Mouse (Mus musculus): ENCODE data around the gene Lsm11.
A peak's percentile ranks its signal among the peaks of the same experiment; 100 is the strongest.

The Lsm11 gene

DNA sequence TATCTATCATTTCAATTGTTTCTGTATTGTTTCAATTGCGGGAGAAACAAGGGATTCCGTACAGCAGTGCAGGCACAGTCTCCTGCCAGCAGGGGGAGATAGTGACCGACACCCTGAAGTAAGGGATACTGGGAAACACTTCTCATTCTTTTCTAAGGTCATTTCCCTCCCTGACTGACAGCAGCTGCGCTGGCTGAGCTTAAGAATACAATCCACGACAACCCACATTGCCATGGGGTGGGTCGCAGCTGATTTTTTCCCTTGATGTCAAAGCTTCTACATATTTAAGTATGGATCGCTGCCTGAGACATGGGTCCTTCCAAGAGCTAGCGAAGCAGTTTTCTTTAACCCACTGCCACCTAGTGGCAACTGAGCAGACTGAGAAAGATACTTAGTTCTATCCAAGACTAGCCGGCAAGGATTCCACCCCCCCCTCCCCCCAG lies 18.1 kb downstream of the Lsm11 start:
- peak; percentile 79 for DNase-seq

DNA sequence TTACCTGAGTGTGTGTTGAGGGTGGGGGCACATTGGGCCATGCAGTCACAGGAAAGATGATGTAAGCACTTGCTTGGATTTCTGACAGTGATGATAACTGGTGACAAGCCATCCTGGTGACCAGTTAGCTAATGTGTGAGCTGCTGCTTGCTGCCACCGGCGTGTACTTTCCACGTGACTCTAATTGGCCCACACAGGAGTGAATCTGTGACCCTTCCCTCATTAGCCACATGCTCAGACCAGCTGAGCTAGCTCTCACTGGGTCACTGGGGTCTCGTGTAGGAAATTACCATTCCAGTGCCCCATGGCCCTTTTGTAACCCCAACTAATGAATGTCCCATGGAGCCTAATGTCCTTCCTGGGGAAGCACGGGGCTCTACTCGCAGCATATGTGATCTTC lies 19.3 kb downstream of the Lsm11 start:
- no peak for DNase-seq

DNA sequence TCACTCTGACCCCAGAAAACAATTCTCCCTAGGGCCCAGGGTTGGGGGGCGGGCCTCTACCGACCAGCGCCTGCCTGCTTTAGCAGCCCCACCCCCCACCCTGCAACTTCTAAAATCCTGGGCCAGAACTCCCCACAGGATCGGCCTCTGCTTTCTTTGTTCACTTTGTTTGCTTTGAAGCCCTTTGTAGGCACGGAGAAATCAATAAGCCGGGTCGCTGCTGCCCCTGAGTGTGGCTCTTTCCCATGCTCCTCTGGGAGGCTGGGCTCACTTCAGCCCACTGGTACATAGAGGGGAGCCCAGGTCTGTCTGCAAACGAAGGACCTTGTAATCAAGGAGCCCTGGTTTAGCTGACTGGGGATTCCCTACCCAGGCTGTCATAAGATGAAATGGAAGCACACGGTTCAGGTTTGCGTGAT lies 23.2 kb downstream of the Lsm11 start:
- DNase-seq: no peak

DNA sequence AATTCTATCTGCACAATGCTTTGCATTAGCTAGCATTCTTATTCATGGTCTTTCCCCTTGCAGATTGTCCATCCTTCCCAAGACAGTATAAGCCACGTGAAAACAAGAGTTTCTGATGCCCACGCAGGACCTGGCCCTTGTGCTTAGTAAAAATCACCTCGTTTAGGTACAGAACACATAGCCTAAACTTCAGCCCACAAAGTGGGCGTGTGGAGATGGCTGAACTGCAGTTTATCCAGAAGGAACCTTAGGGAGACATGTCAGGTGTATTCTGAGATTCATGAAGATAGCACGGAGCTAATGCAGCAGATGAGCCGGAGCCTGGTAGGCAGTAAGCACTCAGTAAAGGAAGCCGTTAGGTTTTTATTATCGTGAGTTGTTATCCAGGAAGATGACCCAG lies 23.7 kb downstream of the Lsm11 start:
- no peak for DNase-seq

DNA sequence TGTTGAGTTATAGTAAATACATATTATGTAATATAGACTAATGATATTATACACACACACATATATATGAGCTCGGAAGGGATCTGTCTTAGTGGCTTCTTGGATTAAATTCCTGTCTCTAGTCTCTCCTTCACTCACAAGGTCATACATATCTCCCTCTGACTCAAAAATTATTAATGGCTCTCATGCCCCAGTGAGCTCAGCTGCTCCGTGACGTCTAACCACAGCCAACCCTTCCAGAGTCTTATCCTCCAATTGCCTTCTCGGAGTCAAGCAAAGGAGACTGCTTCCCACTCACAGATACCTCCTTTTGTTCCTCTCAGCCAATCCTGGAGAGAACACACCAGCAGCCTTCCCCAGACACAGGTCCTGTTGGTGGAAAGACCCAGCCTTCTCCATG lies 25.9 kb downstream of the Lsm11 start:
- DNase-seq: no peak

DNA sequence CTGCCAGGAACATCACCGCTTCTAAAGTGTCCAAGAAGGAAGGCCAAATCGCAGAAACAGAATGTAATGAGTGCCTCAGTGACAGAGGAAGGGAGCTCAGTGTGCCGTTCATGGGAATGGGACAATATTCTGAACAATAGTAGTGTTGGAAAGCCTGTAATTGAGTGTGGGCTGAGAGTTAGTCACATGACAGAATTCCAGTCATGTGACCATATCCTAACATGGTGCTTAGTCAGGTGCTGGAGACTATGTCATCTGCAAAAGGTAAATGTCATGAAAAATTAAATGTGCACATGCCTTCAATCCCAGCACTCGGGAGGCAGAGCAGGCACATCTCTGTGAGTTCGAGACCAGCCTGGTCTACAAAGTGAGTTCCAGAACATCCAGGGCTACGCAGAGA lies 26.7 kb downstream of the Lsm11 start:
- no peak for DNase-seq

DNA sequence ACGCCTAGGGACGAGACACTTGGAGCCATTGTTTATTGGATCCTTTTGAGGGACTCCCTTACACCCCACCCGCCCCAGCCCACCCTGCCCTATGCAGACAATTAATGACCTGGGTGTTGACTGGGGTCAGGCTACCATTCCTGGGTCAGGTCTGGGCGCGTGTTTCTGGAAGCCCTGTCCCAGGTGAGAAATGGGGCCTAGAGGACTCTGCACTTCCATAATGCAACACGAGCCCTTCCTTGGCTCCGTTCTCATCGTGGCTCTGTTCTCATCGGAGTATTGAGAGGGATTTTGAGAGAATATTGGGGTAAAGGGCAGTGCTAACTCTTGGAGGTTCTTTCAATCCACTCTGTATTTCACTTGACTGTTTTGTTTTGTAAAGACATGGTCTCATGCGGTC lies 28.5 kb downstream of the Lsm11 start:
- no peak for DNase-seq

DNA sequence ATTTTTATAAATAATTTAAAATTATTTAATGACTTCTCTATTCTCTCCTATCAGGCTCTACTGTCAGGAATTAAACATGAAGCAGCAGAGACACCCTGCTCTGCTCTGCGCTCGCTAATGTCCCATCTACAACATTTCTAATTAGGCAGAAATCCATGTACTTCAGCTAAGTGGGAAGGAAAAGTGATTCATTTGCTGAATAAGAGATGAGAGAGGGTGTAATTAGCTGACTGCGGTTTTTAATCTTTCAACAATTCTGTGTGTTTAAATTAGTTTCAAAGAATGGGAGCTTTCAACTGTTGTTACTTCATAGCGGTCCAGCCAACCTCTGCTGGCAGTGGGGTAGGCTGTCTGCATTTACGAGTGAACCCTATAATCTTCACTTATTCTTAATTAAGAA lies 34.0 kb downstream of the Lsm11 start:
- no peak for DNase-seq

DNA sequence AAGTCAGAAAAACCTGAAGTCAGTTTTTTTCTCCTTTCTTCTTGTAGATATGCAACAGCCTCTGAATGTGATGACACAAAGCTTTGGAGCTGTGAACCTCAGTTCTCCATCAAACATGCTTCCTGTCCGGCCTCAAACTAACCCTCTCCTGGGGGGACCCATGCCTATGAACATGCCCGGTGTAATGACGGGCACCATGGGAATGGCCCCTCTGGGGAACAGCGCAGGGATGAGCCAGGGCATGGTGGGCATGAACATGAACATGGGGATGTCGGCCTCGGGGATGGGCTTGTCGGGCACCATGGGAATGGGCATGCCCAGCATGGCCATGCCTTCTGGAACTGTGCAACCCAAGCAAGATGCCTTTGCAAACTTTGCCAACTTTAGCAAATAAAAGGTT lies 35.8 kb downstream of the Lsm11 start:
- DNase-seq: no peak

DNA sequence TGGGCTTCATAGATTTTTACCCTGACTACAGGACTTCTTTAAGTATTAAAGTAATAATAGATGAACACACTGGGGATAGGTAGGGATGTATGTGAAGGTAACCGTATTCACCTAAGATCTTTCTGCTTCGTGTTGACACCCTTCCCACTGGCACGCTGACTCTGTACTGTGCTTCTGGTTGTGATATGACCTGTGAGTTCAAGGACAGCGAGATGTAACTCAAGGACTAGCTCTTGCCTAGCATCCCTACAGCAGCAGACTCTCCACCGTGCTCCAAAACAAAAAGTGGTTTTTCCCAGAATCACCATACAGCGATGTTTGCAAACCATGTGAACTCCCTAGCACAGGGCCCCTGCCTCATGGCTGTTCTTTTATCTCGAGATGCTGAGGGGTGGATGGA lies 36.7 kb downstream of the Lsm11 start:
- DNase-seq: no peak

DNA sequence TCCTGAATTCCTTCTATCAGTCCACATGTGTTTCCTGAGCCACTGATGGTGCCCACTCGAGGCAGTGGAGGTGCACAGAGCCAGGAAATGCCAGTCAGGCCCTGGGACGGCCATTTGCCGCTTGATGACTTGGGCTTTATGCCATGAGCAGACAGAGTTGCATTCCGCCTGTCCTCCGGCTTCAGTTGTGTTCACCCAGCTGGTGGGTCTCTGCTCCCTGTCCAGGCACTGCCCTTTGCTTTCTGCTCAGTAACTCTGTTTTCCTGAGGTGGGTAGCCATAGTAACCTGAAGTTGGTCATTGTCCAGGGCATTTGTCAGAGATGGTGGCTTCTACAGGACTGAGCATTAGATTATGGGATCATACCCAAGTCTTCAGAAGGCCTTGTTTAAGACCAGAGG lies 37.4 kb downstream of the Lsm11 start:
- DNase-seq: no peak

DNA sequence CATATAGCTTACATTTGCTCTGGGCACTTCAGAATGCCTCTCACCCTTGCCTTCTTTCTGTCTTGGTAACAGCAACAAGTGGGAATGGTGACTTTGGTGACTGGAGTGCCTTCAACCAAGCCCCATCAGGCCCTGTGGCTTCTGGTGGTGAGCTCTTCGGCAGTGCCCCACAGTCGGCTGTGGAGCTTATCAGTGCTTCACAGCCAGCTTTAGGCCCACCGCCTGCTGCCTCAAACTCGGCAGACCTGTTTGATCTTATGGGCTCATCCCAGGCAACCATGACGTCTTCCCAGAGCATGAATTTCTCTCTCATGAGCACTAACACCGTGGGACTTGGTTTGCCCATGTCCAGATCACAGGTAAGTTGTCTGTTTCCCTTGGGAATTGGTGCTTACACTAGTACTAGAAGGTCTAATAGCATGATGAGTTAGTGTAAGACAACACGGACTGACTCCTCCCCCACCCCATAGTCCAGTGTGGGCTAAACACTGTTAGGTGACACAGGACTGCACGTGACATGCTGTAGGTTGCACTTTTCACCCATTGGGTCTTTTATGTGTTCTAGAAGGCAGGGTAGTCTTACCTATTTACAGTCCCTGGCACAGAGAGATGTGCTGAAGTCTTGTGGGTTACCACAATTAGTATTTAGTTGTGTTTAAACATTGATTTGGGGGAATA lies 38.5 kb downstream of the Lsm11 start:
- DNase-seq: no peak

DNA sequence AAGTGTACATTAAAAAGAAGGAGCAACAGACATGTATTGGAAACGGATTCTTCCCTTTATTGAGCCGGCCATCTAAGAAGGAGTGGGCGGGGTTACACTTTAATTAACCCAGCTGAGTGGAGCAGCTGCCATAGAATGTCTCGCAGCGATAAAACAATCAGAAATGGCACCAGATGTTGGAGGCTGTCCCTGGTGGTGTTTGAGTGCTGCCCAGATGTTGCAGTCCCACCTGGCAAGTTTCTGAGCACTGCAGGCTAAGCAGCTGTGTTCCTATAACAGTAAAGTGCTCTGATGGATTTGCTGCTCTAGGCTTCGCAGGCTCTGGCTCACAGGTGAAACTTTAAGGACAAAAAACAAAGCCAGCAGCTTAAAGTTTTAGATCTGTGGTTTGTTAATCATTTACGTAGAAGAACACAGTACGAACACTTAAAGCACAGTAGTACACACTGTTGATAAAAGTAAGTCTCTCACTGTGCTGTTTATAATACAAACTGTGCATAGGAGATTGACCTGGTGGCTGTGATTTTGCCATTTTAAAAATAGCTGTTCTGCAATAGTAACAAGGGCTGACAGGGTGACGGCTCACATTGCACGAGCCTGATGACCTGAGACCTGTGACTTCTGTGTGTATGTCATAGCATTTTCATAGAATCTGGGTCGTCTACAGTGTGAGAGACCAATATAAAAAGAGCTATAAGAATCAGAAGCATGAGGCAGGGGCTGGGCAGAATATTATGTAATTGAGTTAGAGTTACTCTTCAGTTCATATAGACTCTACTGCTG lies 44.3 kb downstream of the Lsm11 start:
- DNase-seq: no peak

DNA sequence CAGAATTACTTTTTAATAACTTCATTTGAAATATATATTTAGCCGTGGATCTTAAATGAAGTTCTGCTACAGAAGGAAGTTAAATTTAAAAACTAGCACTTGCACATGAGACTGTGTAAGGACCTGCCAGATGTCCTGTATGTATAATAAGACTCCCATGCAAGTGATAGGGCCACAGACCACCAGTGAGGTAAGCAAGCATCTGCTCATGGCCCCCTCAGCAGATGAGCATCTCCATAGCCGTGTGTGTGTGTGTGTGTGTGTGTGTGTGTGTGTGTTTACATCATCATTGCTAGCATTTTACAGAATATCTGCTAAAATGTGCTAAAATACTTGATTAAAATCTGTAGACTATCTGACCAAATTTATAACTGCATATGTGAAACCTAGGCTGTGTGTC lies 47.3 kb downstream of the Lsm11 start:
- DNase-seq: no peak

DNA sequence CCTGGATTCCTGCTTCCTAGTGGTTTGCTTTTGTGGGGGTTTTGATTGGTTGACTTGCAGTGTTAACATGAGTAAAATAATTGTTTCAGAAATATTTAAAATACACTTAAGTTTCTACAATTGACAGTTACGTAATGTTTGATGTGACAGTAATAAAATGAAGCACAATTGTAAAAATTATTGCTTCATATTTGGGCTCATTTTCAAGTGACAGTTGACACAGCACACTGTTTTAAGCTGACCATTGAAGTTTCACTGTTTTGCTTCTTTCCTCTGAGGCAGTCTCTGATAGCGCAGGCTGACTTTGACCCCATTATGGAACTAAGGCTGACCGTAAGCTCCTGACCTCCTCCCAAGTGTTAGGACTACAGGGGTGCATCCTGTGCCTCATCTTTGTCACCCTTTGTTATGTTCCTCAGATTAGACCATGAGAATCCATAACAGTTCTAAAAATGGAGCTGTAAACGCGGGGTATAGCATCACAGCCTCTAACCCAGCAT lies 51.8 kb downstream of the Lsm11 start:
- no peak for DNase-seq

DNA sequence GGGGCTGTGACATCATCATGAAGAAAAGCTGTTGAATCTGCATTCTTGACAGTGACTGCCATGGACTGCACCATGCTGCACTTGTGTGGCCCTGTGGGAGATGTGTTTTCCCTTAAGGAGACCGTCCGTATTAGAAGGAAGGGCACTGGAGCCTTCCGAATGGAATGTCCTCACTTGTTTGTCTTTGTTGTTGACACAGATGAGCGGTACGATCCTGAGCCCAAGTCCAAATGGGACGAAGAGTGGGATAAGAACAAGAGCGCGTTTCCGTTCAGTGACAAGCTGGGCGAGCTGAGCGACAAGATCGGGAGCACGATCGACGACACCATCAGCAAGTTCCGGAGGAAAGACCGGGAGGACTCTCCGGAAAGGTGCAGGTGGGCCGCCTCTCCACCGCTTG lies 54.3 kb downstream of the Lsm11 start:
- no peak for DNase-seq

DNA sequence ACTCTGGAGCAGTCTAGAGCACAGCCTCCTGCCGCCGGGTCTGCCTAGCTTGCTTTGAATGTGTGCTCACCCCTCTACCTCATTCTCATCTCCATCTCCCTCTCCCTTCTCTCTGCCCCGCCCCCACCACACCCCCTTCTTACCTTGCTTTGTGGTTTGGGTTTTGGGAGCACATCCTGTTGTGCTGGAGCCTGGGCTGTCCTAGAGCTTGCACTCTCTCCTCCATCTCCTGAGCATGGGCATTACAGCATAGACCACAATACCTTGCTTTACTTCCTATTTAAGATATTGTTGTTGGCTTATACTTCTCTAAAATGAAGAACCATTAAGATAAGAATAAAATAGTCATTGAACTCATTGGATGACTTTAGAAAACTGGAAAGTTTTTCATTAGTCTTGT lies 54.8 kb downstream of the Lsm11 start:
- DNase-seq: no peak

DNA sequence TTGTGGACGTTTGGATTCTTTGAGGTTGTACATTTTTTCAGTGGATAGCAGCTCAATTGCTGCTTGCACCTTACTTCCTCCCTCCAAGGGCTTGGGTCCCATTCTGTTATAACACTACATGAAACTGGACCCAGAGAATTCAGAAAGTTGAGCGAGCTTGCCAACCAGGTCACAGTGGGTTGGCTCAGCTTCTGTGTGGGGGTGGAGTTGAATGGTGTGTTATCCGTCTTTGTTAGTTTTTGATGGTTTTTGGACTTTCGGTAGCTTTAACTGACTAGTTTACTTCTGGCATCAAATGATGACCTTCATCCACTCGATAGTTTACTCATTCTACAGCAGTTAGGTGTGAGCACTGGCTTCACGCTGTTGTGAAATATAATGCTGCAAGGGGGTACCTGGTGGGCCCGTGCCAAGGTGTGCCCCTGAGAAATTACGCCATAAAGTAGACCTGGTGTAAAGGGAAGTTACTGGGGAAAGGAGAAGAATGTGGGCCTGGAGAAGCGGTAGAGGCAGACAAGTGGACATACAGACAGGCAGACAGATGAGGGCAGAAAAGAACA lies 56.2 kb downstream of the Lsm11 start:
- DNase-seq: no peak

DNA sequence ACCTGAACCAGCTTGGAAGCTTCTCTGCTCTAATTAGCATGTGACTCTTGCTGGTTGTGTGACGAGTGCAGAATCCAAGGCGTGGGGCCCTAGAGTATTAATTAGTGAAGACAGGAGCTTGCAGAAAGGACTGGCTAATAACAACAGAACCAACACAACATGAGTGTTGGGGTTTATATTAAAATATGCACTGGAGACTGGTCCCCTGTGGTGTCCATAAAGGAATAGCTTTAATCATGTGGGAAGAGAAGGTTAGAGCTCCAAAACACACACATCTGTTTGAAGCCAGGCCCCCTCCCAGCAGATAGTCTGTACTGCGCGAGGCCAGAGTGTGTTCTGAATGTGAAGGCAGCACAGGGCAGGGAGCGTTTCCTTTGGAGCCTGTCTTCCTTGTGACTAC lies 58.1 kb downstream of the Lsm11 start:
- DNase-seq: no peak

DNA sequence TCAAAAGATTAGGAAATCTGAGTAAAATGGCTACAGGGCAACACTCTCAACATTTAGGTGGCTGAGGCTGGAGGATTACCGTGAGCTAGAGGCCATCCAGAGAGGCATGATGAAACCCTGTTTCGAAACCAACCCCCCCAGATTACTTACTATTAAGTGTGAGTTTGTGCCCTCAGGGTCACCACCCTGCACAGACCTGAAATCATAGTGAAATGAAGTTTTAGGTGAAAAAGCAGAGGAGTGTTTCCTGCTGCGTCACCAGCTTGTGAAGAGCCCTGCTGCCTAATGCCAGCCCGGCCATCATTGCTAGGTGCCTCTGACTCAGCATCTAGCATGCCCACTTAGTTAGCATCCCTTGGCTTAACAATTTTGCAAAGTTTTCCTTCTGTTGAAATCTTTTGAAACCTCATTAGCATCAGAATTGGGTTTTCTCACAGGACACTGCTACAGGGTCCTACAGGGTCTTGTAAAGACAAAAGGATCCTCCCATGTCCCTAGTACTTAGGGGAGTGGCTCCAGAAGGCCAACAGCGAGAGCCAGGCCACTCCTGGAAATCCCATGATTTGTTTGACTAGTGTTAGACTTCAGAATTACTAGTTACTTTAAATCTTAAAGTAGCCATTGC lies 59.0 kb downstream of the Lsm11 start:
- no peak for DNase-seq

DNA sequence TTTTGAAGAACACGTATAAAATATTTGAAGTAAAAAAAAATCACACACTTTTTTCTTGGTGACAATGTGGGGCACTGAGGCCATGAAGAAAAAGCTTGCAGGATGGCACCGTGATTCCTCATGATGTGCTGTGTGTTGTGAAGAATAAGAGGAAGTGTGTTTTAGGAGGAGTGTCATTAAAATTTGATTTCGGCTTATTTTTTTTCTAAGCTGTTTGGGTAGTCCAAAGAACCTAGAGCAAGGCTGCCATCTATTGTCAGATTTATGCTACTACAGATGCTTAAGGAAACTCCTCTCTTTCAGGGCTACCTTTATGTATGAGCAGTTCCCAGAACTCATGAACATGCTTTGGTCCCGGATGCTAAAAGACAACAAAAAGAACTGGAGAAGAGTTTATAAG lies 60.7 kb downstream of the Lsm11 start:
- DNase-seq: peak; percentile 34

DNA sequence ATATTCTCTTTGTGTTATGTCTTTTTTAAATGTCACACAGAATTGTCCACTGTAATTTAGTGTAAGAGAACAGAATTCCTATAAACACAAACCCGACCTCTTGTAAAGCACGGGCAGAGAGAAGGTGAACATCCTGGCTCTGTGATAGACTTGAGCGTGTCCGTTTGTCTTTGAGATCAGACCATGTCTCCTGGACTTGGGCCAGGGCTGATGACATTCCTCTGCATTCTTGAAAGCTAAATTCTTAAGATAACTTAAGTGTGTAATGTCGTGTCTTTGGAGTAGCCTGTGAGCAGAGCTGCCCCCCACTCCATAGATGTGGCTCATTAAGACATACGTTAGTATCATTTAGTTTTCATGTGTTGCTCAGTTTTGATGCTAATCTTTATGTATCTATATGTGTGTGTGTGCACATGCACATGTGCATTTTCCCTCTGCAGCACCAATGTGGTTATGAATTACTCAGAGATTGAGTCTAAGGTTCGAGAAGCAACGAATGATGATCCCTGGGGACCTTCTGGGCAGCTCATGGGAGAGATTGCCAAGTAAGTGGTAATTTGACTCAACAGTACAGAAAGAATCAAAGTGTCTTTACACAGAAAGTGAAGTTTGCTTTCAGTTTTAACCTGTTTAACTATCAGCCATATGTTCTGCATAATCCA lies 61.3 kb downstream of the Lsm11 start:
- DNase-seq: no peak

DNA sequence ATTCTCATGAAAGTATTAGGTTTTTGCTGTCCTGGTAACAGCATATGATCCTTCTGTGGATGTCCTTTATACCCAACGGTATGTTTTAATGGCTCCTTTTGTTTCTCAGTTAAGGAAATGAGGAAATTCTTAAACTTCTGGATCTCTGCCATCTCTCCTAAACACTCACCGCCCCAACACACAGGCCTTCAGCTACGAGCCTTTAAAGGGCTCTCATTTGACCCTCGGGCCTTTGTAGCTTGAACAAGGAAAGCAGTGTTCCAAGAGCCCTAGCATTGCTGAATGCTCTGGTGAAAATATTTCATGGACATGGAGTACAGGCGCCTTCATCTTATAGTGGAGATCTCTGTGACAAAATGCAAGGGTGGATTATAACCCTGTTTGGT lies 63.1 kb downstream of the Lsm11 start:
- DNase-seq: no peak
